29 mouse cellular contexts compared by ENCODE assay signal in genomic region chr7:143776137-143776536, GRCm38 (mm10). TPM values are rescaled to one million over a fixed set of nuclear protein-coding genes. Genes with fewer than 3 reads are reported as not detected.
A peak's percentile ranks its signal among the peaks of the same experiment; 100 is the strongest.
DNase-seq lines count a peak whose midpoint lies in the region; ATAC-seq lines count a peak whose summit lies in the region.
"Had no signal": no experiment of that assay in that cellular context is flagged by ENCODE, and none has a peak within 500 bp of the region (broad histone marks: within the 10 kb centered on the region; RNA-seq: fewer than 3 reads in every experiment).

No protein-coding gene starts in this region.

- no peak for ATAC-seq in liver, embryonic 12.5 days
- peak; percentile 74 for ATAC-seq in intestine, embryonic 16.5 days
- peak; percentile 50; the same call in 1 of the 2 replicates for ATAC-seq in liver, embryonic 13.5 days (ENCODE audit: low read depth)
- ATAC-seq in hindbrain, embryonic 14.5 days (ENCODE audit: low FRiP score) = no peak
- no peak for ATAC-seq in megakaryocyte-erythroid progenitor cell, adult 5-6 weeks (replicated peaks; ENCODE audit: low FRiP score, low TSS enrichment, poor library complexity, severe bottlenecking)
- ATAC-seq: activated CD4-positive, CD25-positive, alpha-beta regulatory T cell, adult 4 months; forebrain, embryonic 14.5 days; inflammation-experienced regulatory T-cells, adult 6 months had no signal

- no peak overlapping the region for H3K4me2 ChIP-seq in liver, embryonic 12.5 days
- H3K4me2 ChIP-seq in intestine, embryonic 16.5 days (ENCODE audit: low read depth, low read length) = no peak overlapping the region
- H3K4me2 ChIP-seq in liver, embryonic 13.5 days = no peak overlapping the region
- no peak overlapping the region for H3K4me2 ChIP-seq in hindbrain, embryonic 14.5 days (replicated peaks)
- H3K4me2 ChIP-seq: embryonic facial prominence, embryonic 12.5 days; hindbrain, embryonic 12.5 days; limb, embryonic 12.5 days; lung, embryonic 14.5 days had no signal

- no peaks in the 10 kb centered on the region for H3K4me1 ChIP-seq in liver, embryonic 12.5 days
- H3K4me1 ChIP-seq in intestine, embryonic 16.5 days (ENCODE audit: control insufficient read depth, insufficient read depth, low read length) = peaks cover 7% of the 10 kb centered on the region
- H3K4me1 ChIP-seq in liver, embryonic 13.5 days (replicated peaks) = peaks cover 10% of the 10 kb centered on the region; the same call in 1 of the 2 replicates
- H3K4me1 ChIP-seq in hindbrain, embryonic 14.5 days (replicated peaks; ENCODE audit: control insufficient read depth, insufficient read depth, low read length) = no peaks in the 10 kb centered on the region
- H3K4me1 ChIP-seq: embryonic facial prominence, embryonic 12.5 days; hindbrain, embryonic 12.5 days; limb, embryonic 12.5 days; midbrain, embryonic 10.5 days had no signal

- peak; percentile 58 for DNase-seq in liver
- peak; percentile 51 for DNase-seq in R1 (ENCODE audit: low read depth, low spot score)
- DNase-seq in liver, embryonic 13.5 days = no peak
- no peak for DNase-seq in frontal cortex, postnatal 25 days (ENCODE audit: low spot score in 2 of 2)
- no peak for DNase-seq in hindbrain, embryonic 14.5 days (ENCODE audit: low spot score)
- DNase-seq: adrenal gland, postnatal 25 days; cerebellum, adult 11 months; cerebellum, postnatal 10 days; layer of hippocampus, adult 9-11 months; lung, embryonic 14.5 days; lung, postnatal 4 days; retina, postnatal 1 day had no signal

- H3K36me3 ChIP-seq in liver, embryonic 12.5 days = no peaks in the 10 kb centered on the region
- H3K36me3 ChIP-seq in intestine, embryonic 16.5 days (ENCODE audit: control insufficient read depth, insufficient read depth, low read length) = no peaks in the 10 kb centered on the region
- H3K36me3 ChIP-seq in liver, embryonic 13.5 days = no peaks in the 10 kb centered on the region
- no peaks in the 10 kb centered on the region for H3K36me3 ChIP-seq in hindbrain, embryonic 14.5 days (replicated peaks; ENCODE audit: control insufficient read depth, insufficient read depth)
- H3K36me3 ChIP-seq: embryonic facial prominence, embryonic 12.5 days; hindbrain, embryonic 12.5 days; midbrain, embryonic 10.5 days had no signal

- no peak overlapping the region for H3K4me3 ChIP-seq in liver, embryonic 12.5 days
- no peak overlapping the region for H3K4me3 ChIP-seq in intestine, embryonic 16.5 days (ENCODE audit: low read length)
- no peak overlapping the region for H3K4me3 ChIP-seq in liver, embryonic 13.5 days (replicated peaks)
- no peak overlapping the region for H3K4me3 ChIP-seq in hindbrain, embryonic 14.5 days (replicated peaks; ENCODE audit: low read length)
- H3K4me3 ChIP-seq: embryonic facial prominence, embryonic 12.5 days; erythroblast, embryonic 14.5 days; heart, embryonic 10.5 days; hindbrain, embryonic 12.5 days; limb, embryonic 12.5 days; midbrain, embryonic 10.5 days had no signal

- H3K27ac ChIP-seq in liver, embryonic 12.5 days = no peak overlapping the region
- H3K27ac ChIP-seq in intestine, embryonic 16.5 days (ENCODE audit: low read length) = no peak overlapping the region
- H3K27ac ChIP-seq in liver, embryonic 13.5 days = no peak overlapping the region; the same call in 1 of the 2 replicates
- H3K27ac ChIP-seq in hindbrain, embryonic 14.5 days = no peak overlapping the region
- H3K27ac ChIP-seq: embryonic facial prominence, embryonic 12.5 days; heart, embryonic 10.5 days; hindbrain, embryonic 12.5 days; limb, embryonic 12.5 days; midbrain, embryonic 10.5 days had no signal

- no peaks in the 10 kb centered on the region for H3K9me3 ChIP-seq in liver, embryonic 12.5 days (replicated peaks)
- no peaks in the 10 kb centered on the region for H3K9me3 ChIP-seq in intestine, embryonic 16.5 days (ENCODE audit: control insufficient read depth, low read length)
- H3K9me3 ChIP-seq in liver, embryonic 13.5 days (replicated peaks) = no peaks in the 10 kb centered on the region
- H3K9me3 ChIP-seq in hindbrain, embryonic 14.5 days (ENCODE audit: control insufficient read depth, low read length) = no peaks in the 10 kb centered on the region
- H3K9me3 ChIP-seq: embryonic facial prominence, embryonic 12.5 days; heart, embryonic 10.5 days; hindbrain, embryonic 12.5 days; limb, embryonic 12.5 days; midbrain, embryonic 10.5 days had no signal

- no peak overlapping the region for H3K9ac ChIP-seq in liver, embryonic 12.5 days
- no peak overlapping the region for H3K9ac ChIP-seq in intestine, embryonic 16.5 days (ENCODE audit: low read depth, low read length)
- H3K9ac ChIP-seq in liver, embryonic 13.5 days = no peak overlapping the region
- no peak overlapping the region for H3K9ac ChIP-seq in hindbrain, embryonic 14.5 days
- H3K9ac ChIP-seq: embryonic facial prominence, embryonic 12.5 days; hindbrain, embryonic 12.5 days; limb, embryonic 12.5 days; lung, embryonic 14.5 days had no signal

- H3K27me3 ChIP-seq in liver, embryonic 12.5 days (replicated peaks) = 0 out of 2 replicates have a peak, but pooled peaks cover 4% of the 10 kb centered on the region
- no peaks in the 10 kb centered on the region for H3K27me3 ChIP-seq in intestine, embryonic 16.5 days (replicated peaks; ENCODE audit: control insufficient read depth, insufficient read depth, low read length)
- no peaks in the 10 kb centered on the region for H3K27me3 ChIP-seq in liver, embryonic 13.5 days
- H3K27me3 ChIP-seq in hindbrain, embryonic 14.5 days (ENCODE audit: control insufficient read depth, insufficient read depth, low read length) = no peaks in the 10 kb centered on the region
- H3K27me3 ChIP-seq: embryonic facial prominence, embryonic 12.5 days; limb, embryonic 12.5 days had no signal

- WGBS in liver, embryonic 12.5 days (ENCODE audit: insufficient replicate concordance) = 24% methylated on average over 3 of the region's 3 CpGs
- WGBS in intestine, embryonic 16.5 days = 23% methylated on average over 3 of the region's 3 CpGs
- 27% methylated on average over 3 of the region's 3 CpGs for WGBS in liver, embryonic 13.5 days (ENCODE audit: insufficient replicate concordance)
- WGBS in hindbrain, embryonic 14.5 days = 32% methylated on average over 3 of the region's 3 CpGs

RNA-seq across cellular contexts. Expression of gene Mrgpre, which starts 8.2 kb away (rescaled TPM):
- polyA plus RNA-seq in liver, embryonic 12.5 days (2016; fragmentation: Nextera tagmentation; extraction: Ambion mirVana) = 0.20 and 0.33 TPM in 2 replicates
- 1.4 and 1.5 TPM in 2 replicates for polyA plus RNA-seq in intestine, embryonic 16.5 days (2015; fragmentation: Nextera tagmentation; extraction: Ambion mirVana)
- polyA plus RNA-seq in liver, embryonic 13.5 days (2015; fragmentation: Nextera tagmentation; extraction: Ambion mirVana) = 0.17 and 0.28 TPM in 2 replicates
- 8.7 and 9.2 TPM in 2 replicates for polyA plus RNA-seq in hindbrain, embryonic 14.5 days (2014; fragmentation: Nextera tagmentation; extraction: Ambion mirVana)
- total RNA-seq in megakaryocyte-erythroid progenitor cell, adult 5-6 weeks (2014; fragmentation: Nextera tagmentation) = 0.37 TPM in 1 of 2 replicates, not detected in the other
- total RNA-seq in megakaryocyte-erythroid progenitor cell, adult 5-6 weeks (2017) = 0.19 and 0.27 TPM in 2 replicates
- polyA plus RNA-seq: erythroblast, embryonic 14.5 days had no signal

RNA-seq across cellular contexts. Expression of gene Mrgprg, which starts 9.3 kb away (rescaled TPM):
- polyA plus RNA-seq in liver, embryonic 12.5 days (2016; fragmentation: Nextera tagmentation; extraction: Ambion mirVana) = not detected in 2 replicates
- polyA plus RNA-seq in intestine, embryonic 16.5 days (2015; fragmentation: Nextera tagmentation; extraction: Ambion mirVana) = not detected in 2 replicates
- not detected in 2 replicates for polyA plus RNA-seq in liver, embryonic 13.5 days (2015; fragmentation: Nextera tagmentation; extraction: Ambion mirVana)
- polyA plus RNA-seq in hindbrain, embryonic 14.5 days (2014; fragmentation: Nextera tagmentation; extraction: Ambion mirVana) = not detected in 2 replicates
- not detected in 2 replicates for total RNA-seq in megakaryocyte-erythroid progenitor cell, adult 5-6 weeks (2014; fragmentation: Nextera tagmentation)
- not detected in 2 replicates for total RNA-seq in megakaryocyte-erythroid progenitor cell, adult 5-6 weeks (2017)
- total RNA-seq: gastrocnemius, postnatal 4 days had no signal
- polyA plus RNA-seq: activated CD4-positive, CD25-positive, alpha-beta regulatory T cell, adult 4 months; C2C12; embryonic facial prominence, embryonic 12.5 days; erythroblast, embryonic 14.5 days; forebrain, embryonic 14.5 days; heart, postnatal 0 days; hindbrain, embryonic 12.5 days; inflammation-experienced regulatory T-cells, adult 6 months; limb, embryonic 12.5 days; lung, embryonic 14.5 days; midbrain, embryonic 10.5 days; neural tube, embryonic 11.5 days; stomach, embryonic 16.5 days had no signal

RNA-seq across cellular contexts. Expression of gene Osbpl5, which starts 19.4 kb away (rescaled TPM):
- polyA plus RNA-seq in liver, embryonic 12.5 days (2016; fragmentation: Nextera tagmentation; extraction: Ambion mirVana) = 4.7 and 4.8 TPM in 2 replicates
- polyA plus RNA-seq in intestine, embryonic 16.5 days (2015; fragmentation: Nextera tagmentation; extraction: Ambion mirVana) = 26.4 and 29.0 TPM in 2 replicates
- 2.4 and 2.8 TPM in 2 replicates for polyA plus RNA-seq in liver, embryonic 13.5 days (2015; fragmentation: Nextera tagmentation; extraction: Ambion mirVana)
- 35.0 and 38.1 TPM in 2 replicates for polyA plus RNA-seq in hindbrain, embryonic 14.5 days (2014; fragmentation: Nextera tagmentation; extraction: Ambion mirVana)
- total RNA-seq in megakaryocyte-erythroid progenitor cell, adult 5-6 weeks (2014; fragmentation: Nextera tagmentation) = 4.3 and 9.3 TPM in 2 replicates
- 2.6 and 3.8 TPM in 2 replicates for total RNA-seq in megakaryocyte-erythroid progenitor cell, adult 5-6 weeks (2017)
- polyA plus RNA-seq: erythroblast, embryonic 14.5 days had no signal

RNA-seq across cellular contexts. Expression of gene Nadsyn1, which starts 46.5 kb away (rescaled TPM):
- polyA plus RNA-seq in liver, embryonic 12.5 days (2016; fragmentation: Nextera tagmentation; extraction: Ambion mirVana) = 8.3 and 8.6 TPM in 2 replicates
- 25.4 and 29.4 TPM in 2 replicates for polyA plus RNA-seq in intestine, embryonic 16.5 days (2015; fragmentation: Nextera tagmentation; extraction: Ambion mirVana)
- 7.0 and 7.7 TPM in 2 replicates for polyA plus RNA-seq in liver, embryonic 13.5 days (2015; fragmentation: Nextera tagmentation; extraction: Ambion mirVana)
- polyA plus RNA-seq in hindbrain, embryonic 14.5 days (2014; fragmentation: Nextera tagmentation; extraction: Ambion mirVana) = 5.0 and 5.8 TPM in 2 replicates
- 9.1 and 11.3 TPM in 2 replicates for total RNA-seq in megakaryocyte-erythroid progenitor cell, adult 5-6 weeks (2014; fragmentation: Nextera tagmentation)
- 8.0 and 31.7 TPM in 2 replicates for total RNA-seq in megakaryocyte-erythroid progenitor cell, adult 5-6 weeks (2017)

RNA-seq across cellular contexts. Expression of gene Dhcr7, which starts 46.8 kb away (rescaled TPM):
- 47.9 and 48.6 TPM in 2 replicates for polyA plus RNA-seq in liver, embryonic 12.5 days (2016; fragmentation: Nextera tagmentation; extraction: Ambion mirVana)
- 98.0 and 105 TPM in 2 replicates for polyA plus RNA-seq in intestine, embryonic 16.5 days (2015; fragmentation: Nextera tagmentation; extraction: Ambion mirVana)
- 38.0 and 52.5 TPM in 2 replicates for polyA plus RNA-seq in liver, embryonic 13.5 days (2015; fragmentation: Nextera tagmentation; extraction: Ambion mirVana)
- polyA plus RNA-seq in hindbrain, embryonic 14.5 days (2014; fragmentation: Nextera tagmentation; extraction: Ambion mirVana) = 86.1 and 98.6 TPM in 2 replicates
- total RNA-seq in megakaryocyte-erythroid progenitor cell, adult 5-6 weeks (2014; fragmentation: Nextera tagmentation) = 26.0 and 42.8 TPM in 2 replicates
- total RNA-seq in megakaryocyte-erythroid progenitor cell, adult 5-6 weeks (2017) = 6.2 and 9.4 TPM in 2 replicates

Comparison
In these comparisons a context has a peak if more than half of its experiments do, and no peak if none do; other contexts are left out.
1. DNase-seq: peak in liver (single experiment) and R1 (single experiment); none in liver, embryonic 13.5 days (single experiment), frontal cortex, postnatal 25 days (0 of 2) and hindbrain, embryonic 14.5 days (single experiment).
2. ATAC-seq: peak in intestine, embryonic 16.5 days (single experiment) and liver, embryonic 13.5 days (single experiment); none in liver, embryonic 12.5 days (single experiment), hindbrain, embryonic 14.5 days (single experiment) and megakaryocyte-erythroid progenitor cell, adult 5-6 weeks (single experiment).